Mouse (Mus musculus): ENCODE measurements around the gene Zdhhc13.

DNA sequence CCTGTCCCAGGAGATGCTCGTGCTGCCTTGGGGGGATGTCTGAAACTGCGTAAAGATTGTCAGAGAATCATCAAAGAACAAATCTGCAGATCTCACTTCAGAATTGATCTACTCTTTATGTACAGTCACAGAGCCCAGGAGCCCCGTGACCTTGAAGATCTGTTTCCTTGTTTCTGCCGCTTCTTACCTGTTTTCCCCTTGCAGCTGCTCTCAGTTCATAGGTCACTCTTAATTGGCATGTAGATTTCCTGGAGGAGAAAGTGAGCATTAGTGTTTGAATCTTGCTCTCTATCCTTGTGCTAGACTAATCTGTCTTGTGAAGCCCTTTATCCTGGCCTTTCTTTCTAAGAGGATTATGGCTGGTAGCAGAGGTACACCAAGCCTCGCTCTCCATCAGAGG lies 32.9 kb downstream of the Zdhhc13 start:
- no peak for TF ChIP-seq POLR2A (IDR thresholded peaks at IDR 0.05; ENCODE audit: insufficient read depth, low read depth, low read length)
- no peak for TF ChIP-seq CTCF (IDR thresholded peaks at IDR 0.05; ENCODE audit: insufficient read depth, low read depth, low read length)

Data from olfactory bulb, adult 2 months (tissue).